Mouse (Mus musculus): ENCODE measurements around the gene Srp54a. TPM values are rescaled to one million over a fixed set of nuclear protein-coding genes. Genes with fewer than 3 reads are reported as not detected.
"Not testable (repeated sequence)": the region's sequence is repeated elsewhere in the genome, so short reads cannot be mapped to it uniquely, and the experiment has no call there.

The Srp54a gene
- total RNA-seq, 2 experiments from 2014 or later, result 85.5 to 90.1 TPM

DNA sequence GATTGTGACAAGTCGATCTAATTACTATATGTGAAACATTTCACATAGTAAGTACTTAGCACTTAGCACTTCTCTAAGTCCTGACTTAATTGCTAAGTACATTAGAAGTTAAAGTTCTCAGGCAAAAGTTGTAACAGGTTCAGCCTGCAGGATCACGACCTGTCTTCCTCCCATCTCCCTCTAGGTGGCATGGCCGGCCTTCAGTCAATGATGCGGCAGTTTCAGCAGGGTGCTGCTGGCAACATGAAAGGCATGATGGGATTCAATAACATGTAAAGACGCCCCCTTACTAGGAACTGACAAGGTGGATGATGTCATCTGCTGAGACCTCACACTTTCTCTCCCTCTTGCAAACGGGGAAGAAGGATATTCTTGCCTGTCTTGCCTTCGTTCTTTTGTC lies 32.6 kb downstream of the Srp54a start:
- DNase-seq; intact Hi-C loops (cut with DNase I): not testable (repeated sequence)

DNA sequence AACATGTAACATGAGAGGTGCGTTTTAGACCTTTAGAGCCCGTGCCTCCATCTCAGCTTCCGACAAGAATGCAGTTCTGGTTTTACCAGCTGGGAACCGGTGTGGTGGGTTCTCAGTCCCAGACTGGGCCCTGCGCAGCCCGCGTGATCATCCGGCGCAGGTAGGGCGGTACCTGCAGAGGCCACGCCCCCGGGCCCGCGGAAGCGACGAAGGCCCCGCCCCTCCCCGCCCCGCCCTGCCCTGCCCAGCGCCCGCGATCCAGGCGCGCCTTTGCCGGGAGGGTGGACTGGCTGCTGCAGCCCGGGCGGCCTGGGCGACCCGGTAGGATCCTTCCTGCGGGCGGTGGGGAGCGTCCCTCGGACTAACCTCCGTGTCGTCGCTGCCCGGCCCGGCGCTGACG lies 44.2 kb downstream of the Srp54a start, which contains the start of gene Fam177a:
Gene Fam177a, plus strand, starts transcription at position 228 of the 400 bp plus-strand sequence.
- DNase-seq; intact Hi-C loops (cut with DNase I): not testable (repeated sequence)

DNA sequence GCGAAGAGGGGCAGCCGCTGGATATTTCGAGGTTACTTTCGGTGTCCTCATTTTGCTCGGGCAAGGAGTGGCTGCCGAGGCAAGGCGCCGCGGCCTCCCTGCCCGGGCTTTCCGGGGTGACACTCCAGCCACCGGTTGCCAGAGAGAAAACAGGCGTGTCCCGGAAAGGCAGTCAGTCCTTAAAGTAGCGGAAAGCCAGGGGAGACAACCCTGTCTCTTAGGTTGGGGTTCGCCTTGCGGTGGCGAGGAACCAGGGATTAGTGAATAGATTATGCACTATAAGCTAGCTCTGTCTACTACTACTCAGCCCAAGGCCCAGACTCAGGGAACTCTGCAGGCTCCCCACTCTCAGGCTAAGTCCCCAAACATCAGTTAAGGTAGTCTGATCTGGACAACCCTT lies 44.7 kb downstream of the Srp54a start:
- intact Hi-C loops (cut with DNase I), result not testable (repeated sequence)

DNA sequence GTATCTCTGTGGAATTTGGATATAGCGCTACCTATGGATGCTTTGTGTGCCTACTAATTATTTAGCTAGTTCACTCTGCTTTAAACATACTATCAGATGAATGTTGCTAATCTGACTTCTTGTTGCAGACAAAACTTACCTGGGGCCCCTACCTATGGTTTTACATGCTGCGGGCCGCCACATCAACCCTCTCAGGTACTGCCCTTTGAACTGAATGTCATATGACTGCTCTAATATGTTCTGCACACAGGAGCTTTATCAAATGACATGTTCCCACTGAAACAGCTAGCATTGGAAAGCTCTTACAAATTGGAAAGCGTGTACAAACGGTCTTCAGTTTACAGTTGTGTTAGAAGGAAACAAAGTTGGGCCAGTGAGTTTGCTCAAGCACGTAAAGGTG lies 55.5 kb downstream of the Srp54a start:
- intact Hi-C loops (cut with DNase I); DNase-seq: not testable (repeated sequence)

More for the DNA sequence above, 44.7 kb downstream of the Srp54a start:
- DNase-seq, result not testable (repeated sequence)

DNA sequence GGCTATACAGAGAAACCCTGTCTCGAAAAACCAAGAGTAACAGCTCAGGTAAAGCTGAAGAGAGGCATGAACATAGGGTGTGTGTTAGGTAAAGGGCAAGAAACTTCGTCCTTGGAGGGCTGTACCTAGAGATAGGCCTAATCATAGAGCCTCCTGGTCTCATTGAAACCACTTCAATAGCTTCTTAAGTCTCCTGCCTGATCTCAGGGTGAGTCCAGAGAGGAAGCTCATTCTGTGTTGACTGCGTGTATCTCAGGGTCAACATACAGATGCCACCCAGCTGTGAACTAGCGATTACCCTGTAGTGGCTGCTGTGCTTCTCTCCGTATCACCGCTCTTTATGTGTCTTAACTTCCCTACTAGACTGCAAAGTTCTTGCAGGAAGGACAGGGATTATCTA lies 57.8 kb downstream of the Srp54a start:
- intact Hi-C loops (cut with DNase I); DNase-seq: not testable (repeated sequence)

DNA sequence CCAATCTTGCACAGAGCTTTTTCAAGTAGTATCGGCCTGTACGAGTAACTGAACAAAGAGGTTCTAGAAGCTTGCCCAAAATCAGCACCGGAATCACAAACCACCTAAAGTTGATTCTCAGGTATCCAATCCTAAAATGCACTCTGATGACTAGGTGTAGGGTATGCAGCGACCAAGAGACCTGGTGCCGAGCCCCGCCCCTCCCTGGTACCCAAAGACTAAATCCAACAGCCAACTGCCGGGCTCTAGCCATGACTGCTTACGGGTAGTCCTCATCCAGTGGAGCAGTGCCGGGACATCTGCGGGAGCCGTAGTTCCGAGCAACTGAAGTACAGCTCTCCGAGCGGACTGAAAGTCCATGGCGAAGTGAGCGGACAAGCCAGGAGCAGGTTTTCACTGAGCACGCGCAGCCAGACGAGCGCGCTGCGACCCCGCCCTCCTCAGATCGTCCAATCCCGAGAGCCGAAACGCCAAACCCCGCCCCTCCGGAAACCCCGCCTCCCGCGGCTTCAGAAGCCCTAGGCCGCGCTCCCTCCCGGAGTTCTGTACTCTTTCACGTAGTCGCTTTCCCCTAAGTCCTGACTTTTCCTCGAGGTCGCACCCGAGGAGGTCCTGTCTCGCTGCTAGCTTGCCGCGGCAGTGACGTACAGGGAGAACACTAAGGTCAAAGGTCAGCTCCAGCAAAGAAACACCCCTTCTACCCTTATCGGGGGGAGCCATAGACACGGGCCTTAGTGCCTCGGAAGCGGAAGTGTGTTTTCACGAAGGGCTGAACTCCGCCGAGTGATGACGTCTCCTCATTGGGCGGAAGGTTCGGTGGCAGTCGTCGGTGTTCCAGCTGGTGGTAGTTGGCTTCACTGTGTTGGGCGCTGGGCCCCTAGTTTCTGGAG lies 74.7 kb downstream of the Srp54a start, which contains the start of gene Srp54b:
Gene Srp54b, plus strand, starts transcription at position 546 of the 890 bp plus-strand sequence.
- intact Hi-C loops (cut with DNase I); DNase-seq: not testable (repeated sequence)

DNA sequence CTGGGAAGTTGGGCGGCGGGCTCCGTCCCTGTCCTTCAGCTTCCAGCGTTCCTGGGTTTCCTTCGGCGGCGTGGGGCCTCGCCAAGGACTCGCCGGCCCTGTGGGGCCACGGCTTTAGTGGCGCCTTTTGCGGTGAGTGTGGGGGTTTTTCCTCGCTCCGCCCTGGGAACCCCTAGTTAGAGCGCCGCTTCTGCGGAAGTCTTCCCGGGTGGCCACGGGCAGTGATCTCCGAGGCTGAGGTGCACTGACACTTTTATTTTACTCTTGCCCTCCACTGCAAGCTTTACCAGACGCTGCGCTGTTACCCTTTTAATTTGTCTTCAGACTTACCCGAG lies 75.4 kb downstream of the Srp54a start:
- intact Hi-C loops (cut with DNase I); DNase-seq: not testable (repeated sequence)

Other genes with a start within 250 kb of the Srp54a start
- 100 to 1,000 TPM; 329 to 343 TPM for gene Cfl2, start 217.4 kb upstream of the Srp54a start, total RNA-seq (2021)
- not detected for gene Gm20403, start 93.7 kb upstream of the Srp54a start, total RNA-seq (2021)
- gene Baz1a, start 65.9 kb upstream of the Srp54a start, total RNA-seq (2021), result 10 to 100 TPM in 1 of 2 experiments, 1 to 10 TPM in 1; 9.9 to 10.4 TPM
- 1 to 10 TPM; 8.3 to 8.7 TPM for gene 2700097O09Rik, start 152 bp upstream of the Srp54a start, total RNA-seq (2021)
- gene Fam177a, start 44.2 kb downstream of the Srp54a start, total RNA-seq (2021), result 10 to 100 TPM; 11.9 to 13.1 TPM
- 10 to 100 TPM; 36.5 to 44.1 TPM for gene Srp54b, start 74.8 kb downstream of the Srp54a start, total RNA-seq (2021)
- gene 1700047I17Rik2, start 119.3 kb downstream of the Srp54a start, total RNA-seq (2021), result 1 to 10 TPM in 1 of 2 experiments, not detected in 1; 2.3 TPM
- gene Srp54c, start 149.9 kb downstream of the Srp54a start, total RNA-seq (2021), result 10 to 100 TPM; 25.5 to 26.9 TPM
- 1 to 10 TPM; 8.2 to 9.2 TPM for gene 1110008L16Rik, start 219.3 kb downstream of the Srp54a start, total RNA-seq (2021)
- 1 to 10 TPM; 8.3 to 8.9 TPM for gene Ppp2r3c, start 222.7 kb downstream of the Srp54a start, total RNA-seq (2021)